Comparison of ENCODE assay signal across 7 mouse cellular contexts in the genomic region with DNA sequence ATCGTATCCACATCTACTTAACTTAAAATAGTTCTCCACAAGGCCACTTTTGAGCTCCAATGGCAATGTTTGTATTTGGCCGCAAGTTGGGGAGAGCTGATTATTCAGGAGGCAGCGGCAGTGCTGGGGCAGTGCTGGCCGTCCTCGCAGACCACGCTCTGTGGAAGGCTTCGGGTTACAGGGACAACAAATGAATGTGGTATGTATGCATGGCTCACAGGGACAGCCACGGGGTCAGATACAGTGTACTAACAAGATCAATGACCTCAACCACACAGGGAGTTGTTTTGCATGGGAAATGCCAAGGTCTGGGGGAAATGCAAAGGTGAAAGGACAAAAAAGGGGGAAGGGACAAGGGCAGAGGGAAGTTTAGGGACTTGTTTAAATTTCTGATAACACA. TPM values are rescaled to one million over a fixed set of nuclear protein-coding genes. Genes with fewer than 3 reads are reported as not detected.
DNase-seq lines count a peak whose midpoint lies in the region; TF ChIP-seq lines count a peak whose summit lies in the region.

No protein-coding gene starts in this region.

- H3K4me3 ChIP-seq in liver, adult 2 months (ENCODE audit: insufficient read depth, low read depth, low read length): peak overlapping the region; percentile 39

- peaks cover 8% of the 10 kb centered on the region; the same call in 1 of the 2 replicates for H3K36me3 ChIP-seq in liver, adult 2 months (ENCODE audit: control insufficient read depth, insufficient read depth, low read length)

- TF ChIP-seq POLR2A in liver, adult 2 months (IDR thresholded peaks at IDR 0.05; ENCODE audit: extremely low read depth, insufficient read depth, low read length): no peak

- peak overlapping the region; percentile 39 for H3K9ac ChIP-seq in liver, adult 2 months (ENCODE audit: low read depth, low read length)

- H3K27me3 ChIP-seq in liver, adult 2 months (ENCODE audit: control insufficient read depth, insufficient read depth, low read length): no peaks in the 10 kb centered on the region

- no peak for TF ChIP-seq CTCF in liver, adult 2 months (IDR thresholded peaks at IDR 0.05; ENCODE audit: low read depth, low read length)

- peaks cover 9% of the 10 kb centered on the region; the same call in 1 of the 2 replicates for H3K79me2 ChIP-seq in liver, adult 2 months (ENCODE audit: control insufficient read depth, insufficient read depth, low read length)

- 6% methylated on average over 8 of the region's 8 CpGs for WGBS in liver, adult 2 months

- peak; percentile 67 for DNase-seq in 416B (ENCODE audit: low read depth)
- DNase-seq in Muller cell, postnatal 12 days (ENCODE audit: inconsistent ontology term): peak; percentile 59
- DNase-seq in fibroblast of lung, adult 2 months (ENCODE audit: low read depth): peak; percentile 38
- peak; percentile 97 for DNase-seq in liver, adult 2 months (ENCODE audit: extremely low read depth, low read depth, low spot score)
- no peak for DNase-seq in testis, postnatal 14 days (ENCODE audit: low spot score)
- DNase-seq in thymus, postnatal 10 days (ENCODE audit: low spot score in 2 of 2): no peak
- DNase-seq in cerebellum, postnatal 14 days: no peak

- peak overlapping the region; percentile 37 for H3K27ac ChIP-seq in liver, adult 2 months (replicated peaks; ENCODE audit: insufficient read depth, low read depth, low read length)

- peaks cover 23% of the 10 kb centered on the region for H3K4me1 ChIP-seq in liver, adult 2 months (ENCODE audit: control insufficient read depth, insufficient read depth, low read length)

RNA-seq across cellular contexts. Expression of gene Slc23a2, which starts 41.6 kb away (rescaled TPM):
- 14.8 and 20.5 TPM in 2 replicates for total RNA-seq in liver, adult 2 months (2014; rRNA removed)
- 7.0 and 12.7 TPM in 2 replicates for polyA plus RNA-seq in liver, adult 2 months (2012; rRNA removed)

Comparison
In these comparisons a context has a peak if more than half of its experiments do, and no peak if none do; other contexts are left out.
1. DNase-seq: peak in 416B (single experiment), Muller cell, postnatal 12 days (single experiment), fibroblast of lung, adult 2 months (single experiment) and liver, adult 2 months (single experiment); none in testis, postnatal 14 days (single experiment), thymus, postnatal 10 days (0 of 2) and cerebellum, postnatal 14 days (0 of 2).